8 mouse cellular contexts compared by ENCODE assay signal in genomic region chr11:99041841-99042780, GRCm38 (mm10). TPM values are rescaled to one million over a fixed set of nuclear protein-coding genes. Genes with fewer than 3 reads are reported as not detected.
DNase-seq lines count a peak whose midpoint lies in the region; ATAC-seq and TF ChIP-seq lines count a peak whose summit lies in the region.

No protein-coding gene starts in this region.

- H3K79me3 ChIP-seq in C2C12 (ENCODE audit: low read depth): peaks cover 16% of the 10 kb centered on the region

- no peak overlapping the region for H3K9ac ChIP-seq in ES-E14 (ENCODE audit: insufficient read depth, low read depth, low read length, poor library complexity, severe bottlenecking)

- H3K4me3 ChIP-seq in C2C12 (ENCODE audit: insufficient read depth, poor library complexity, severe bottlenecking) (peak overlapping the region; percentile 39), ES-E14 (ENCODE audit: insufficient read depth in 1 of 2, low read depth in 1 of 2, low read length in 2 of 2, poor library complexity in 1 of 2, severe bottlenecking in 1 of 2) (peak overlapping the region; percentile 57; a peak in 3 of 4 replicates)
- peak overlapping the region; percentile 80 for H3K4me3 ChIP-seq in hindbrain, embryonic 10.5 days

- H3ac ChIP-seq in C2C12 (ENCODE audit: control insufficient read depth, insufficient read length, low read depth): no peak overlapping the region

- H3K27ac ChIP-seq in ES-E14 (ENCODE audit: insufficient read depth, low read depth, low read length, poor library complexity, severe bottlenecking): no peak overlapping the region
- H3K27ac ChIP-seq in hindbrain, embryonic 10.5 days: peak overlapping the region; percentile 98

- no peaks in the 10 kb centered on the region for H3K9me3 ChIP-seq in ES-E14 (ENCODE audit: control insufficient read depth, insufficient read depth, low read depth, low read length)
- H3K9me3 ChIP-seq in hindbrain, embryonic 10.5 days: no peaks in the 10 kb centered on the region

- 0 out of 2 replicates have a peak, but pooled peaks have one; percentile 1 for ATAC-seq in megakaryocyte, adult 5-6 weeks (ENCODE audit: poor library complexity, severe bottlenecking)

- in situ Hi-C loops in ES-E14 (cut with MboI; ENCODE audit: low sequenced_read_pairs in 2 of 2, unreplicated experiment in 2 of 2): no loop called here

- WGBS in hindbrain, embryonic 10.5 days: 52% methylated on average over 16 of the region's 16 CpGs

- no peaks in the 10 kb centered on the region for H3K36me3 ChIP-seq in C2C12 (ENCODE audit: control insufficient read depth, insufficient read depth)
- no peaks in the 10 kb centered on the region for H3K36me3 ChIP-seq in ES-E14 (ENCODE audit: control insufficient read depth, insufficient read depth, low read length, poor library complexity, severe bottlenecking)
- peaks cover 23% of the 10 kb centered on the region for H3K36me3 ChIP-seq in hindbrain, embryonic 10.5 days

- H3K4me1 ChIP-seq in ES-E14 (ENCODE audit: control insufficient read depth in 2 of 2, insufficient read depth in 2 of 2, low read length in 2 of 2, poor library complexity in 1 of 2): 0 out of 4 replicates have a peak, but pooled peaks cover 0 to 4% of the 10 kb centered on the region in 2 experiments
- H3K4me1 ChIP-seq in hindbrain, embryonic 10.5 days (replicated peaks): peaks cover 82% of the 10 kb centered on the region

- TF ChIP-seq CTCF in C2C12 (IDR thresholded peaks at IDR 0.05; ENCODE audit: control insufficient read depth, insufficient read depth, insufficient read length): no peak

- peaks cover 48% of the 10 kb centered on the region for H3K79me2 ChIP-seq in C2C12 (ENCODE audit: control insufficient read depth, insufficient read depth)

- DNase-seq in ES-E14 (ENCODE audit: low read depth, low spot score) (no peak), adipocyte (ENCODE audit: low spot score) (no peak)
- no peak for DNase-seq in hindbrain, embryonic 10.5 days (ENCODE audit: low spot score)
- DNase-seq in embryo, embryonic 11 days: no peak
- DNase-seq in right cerebral cortex, postnatal 14 days: no peak
- DNase-seq in yolk sac, embryonic 10.5 days (ENCODE audit: low spot score): no peak

- no peaks in the 10 kb centered on the region for H3K27me3 ChIP-seq in C2C12 (ENCODE audit: control insufficient read depth, insufficient read depth, insufficient read length)
- no peaks in the 10 kb centered on the region for H3K27me3 ChIP-seq in hindbrain, embryonic 10.5 days (ENCODE audit: insufficient read depth, poor library complexity, severe bottlenecking)

TF ChIP-seq in C2C12, 6 proteins besides CTCF, POLR2A, EP300 and RAD21:
- no peak for TF ChIP-seq FOSL1 (IDR thresholded peaks at IDR 0.05; ENCODE audit: insufficient read depth, low read length, poor library complexity, severe bottlenecking)
- TF ChIP-seq USF1 (IDR thresholded peaks at IDR 0.05; ENCODE audit: low read depth): no peak

TF ChIP-seq in ES-E14, 5 proteins besides CTCF, POLR2A, EP300 and RAD21:
- TF ChIP-seq ZC3H11A (IDR thresholded peaks at IDR 0.05; ENCODE audit: borderline replicate concordance, low read depth, low read length): no peak
- no peak for TF ChIP-seq HCFC1 (IDR thresholded peaks at IDR 0.05; ENCODE audit: borderline replicate concordance, insufficient read depth, low read length)
- no peak for TF ChIP-seq MAFK (IDR thresholded peaks at IDR 0.05; ENCODE audit: insufficient read depth, low read depth, low read length)
- no peak for TF ChIP-seq ZNF384 (IDR thresholded peaks at IDR 0.05; ENCODE audit: low read depth, low read length)
- no peak for TF ChIP-seq CHD2 (IDR thresholded peaks at IDR 0.05; ENCODE audit: low read depth, low read length)

RNA-seq across cellular contexts. Expression of gene Igfbp4, which starts 1.1 kb away (rescaled TPM):
- 38.5 TPM for polyA plus RNA-seq in C2C12 (2012; fragmentation: generic; extraction: Trizol)
- total RNA-seq in ES-E14 (2012; rRNA removed): 31.5 and 38.8 TPM in 2 replicates
- 424 and 437 TPM in 2 replicates for polyA plus RNA-seq in hindbrain, embryonic 10.5 days (2016; fragmentation: Nextera tagmentation; extraction: Ambion mirVana)
- total RNA-seq in megakaryocyte, adult 5-6 weeks (2015): 16.0 and 17.3 TPM in 2 replicates
- 31.3 and 33.3 TPM in 2 replicates for total RNA-seq in megakaryocyte, adult 5-6 weeks (2017)

RNA-seq across cellular contexts. Expression of gene Top2a, which starts 18.1 kb away (rescaled TPM):
- polyA plus RNA-seq in C2C12 (2012; fragmentation: generic; extraction: Trizol): 83.8 TPM
- 353 and 381 TPM in 2 replicates for total RNA-seq in ES-E14 (2012; rRNA removed)
- polyA plus RNA-seq in hindbrain, embryonic 10.5 days (2016; fragmentation: Nextera tagmentation; extraction: Ambion mirVana): 225 and 320 TPM in 2 replicates
- 299 and 310 TPM in 2 replicates for total RNA-seq in megakaryocyte, adult 5-6 weeks (2015)
- 694 and 703 TPM in 2 replicates for total RNA-seq in megakaryocyte, adult 5-6 weeks (2017)

RNA-seq across cellular contexts. Expression of gene Tns4, which starts 47.0 kb away (rescaled TPM):
- 0.18 TPM for polyA plus RNA-seq in C2C12 (2012; fragmentation: generic; extraction: Trizol)
- total RNA-seq in ES-E14 (2012; rRNA removed): 1.1 and 1.2 TPM in 2 replicates
- 0.67 and 1.0 TPM in 2 replicates for polyA plus RNA-seq in hindbrain, embryonic 10.5 days (2016; fragmentation: Nextera tagmentation; extraction: Ambion mirVana)
- total RNA-seq in megakaryocyte, adult 5-6 weeks (2015): 7.4 and 8.6 TPM in 2 replicates
- total RNA-seq in megakaryocyte, adult 5-6 weeks (2017): 4.1 and 4.6 TPM in 2 replicates

RNA-seq across cellular contexts. Expression of gene Gjd3, which starts 59.3 kb away (rescaled TPM):
- polyA plus RNA-seq in C2C12 (2012; fragmentation: generic; extraction: Trizol): not detected
- 0.27 and 1.7 TPM in 2 replicates for total RNA-seq in ES-E14 (2012; rRNA removed)
- 0.44 TPM in 1 of 2 replicates, not detected in the other for polyA plus RNA-seq in hindbrain, embryonic 10.5 days (2016; fragmentation: Nextera tagmentation; extraction: Ambion mirVana)
- not detected in 2 replicates for total RNA-seq in megakaryocyte, adult 5-6 weeks (2015)
- total RNA-seq in megakaryocyte, adult 5-6 weeks (2017): not detected in 2 replicates
